ENCODE assay signal across 8 mouse cellular contexts in the genomic region with DNA sequence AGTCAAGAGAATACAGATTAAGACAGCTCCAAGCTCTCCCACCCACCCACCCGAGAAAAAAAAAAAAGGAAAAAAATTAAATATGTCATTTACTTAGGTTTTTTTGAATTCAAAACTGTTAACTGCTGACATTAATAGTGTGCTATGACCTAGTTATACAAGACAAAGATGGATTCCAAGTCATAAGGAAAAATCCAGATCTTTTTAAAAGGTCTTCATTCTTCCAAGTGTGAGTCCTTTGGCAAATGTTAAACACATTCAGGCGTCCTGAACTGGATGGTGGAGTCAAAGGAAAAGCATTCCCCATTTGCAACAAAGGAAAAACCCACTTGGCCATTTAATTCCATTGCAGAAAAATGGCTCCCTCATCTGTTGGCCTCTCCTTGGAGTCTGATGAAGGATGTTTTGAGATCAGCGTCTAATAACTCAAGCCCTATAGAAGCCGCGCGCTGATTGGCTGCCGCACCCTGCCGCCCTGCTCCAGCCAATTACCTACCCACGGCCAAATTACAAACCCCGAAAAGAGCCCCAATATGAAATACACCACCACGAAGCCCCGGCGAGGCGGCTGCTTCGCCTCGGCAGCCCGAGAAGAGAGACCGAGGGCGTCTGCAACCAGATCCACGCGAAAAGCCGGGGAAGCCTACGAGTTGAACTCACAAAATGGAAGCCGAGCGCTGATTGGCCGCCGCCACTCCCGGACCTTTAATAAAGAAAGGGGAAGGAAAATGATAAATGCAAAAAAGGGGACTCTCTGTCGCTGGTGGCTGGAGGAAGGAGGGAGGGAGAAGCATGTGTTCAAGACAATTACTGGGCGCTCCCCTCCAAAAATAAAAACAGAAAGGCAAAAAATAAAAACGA. TPM values are rescaled to one million over a fixed set of nuclear protein-coding genes. Genes with fewer than 3 reads are reported as not detected.
A peak's percentile ranks its signal among the peaks of the same experiment; 100 is the strongest.
DNase-seq lines count a peak whose midpoint lies in the region; ATAC-seq lines count a peak whose summit lies in the region.

No protein-coding gene starts in this region.

- peak; percentile 87 to 91 for DNase-seq in adrenal gland, adult 18-20 months (ENCODE audit: low spot score in 2 of 2)
- peak; percentile 95 for DNase-seq in embryo, embryonic 10 days (ENCODE audit: low spot score)
- DNase-seq in gastrocnemius, postnatal 10 days = peak; percentile 86
- DNase-seq in induced T-regulatory cell, adult 2 months (ENCODE audit: low read depth) = peak; percentile 93
- peak; percentile 93 to 97 for DNase-seq in left cerebral cortex, adult 8-10 months (ENCODE audit: low spot score in 2 of 2)
- peak; percentile 95 for DNase-seq in right cerebral cortex, adult 18-20 months
- DNase-seq in urinary bladder, postnatal 14 days (ENCODE audit: low spot score) = peak; percentile 93

- ATAC-seq in megakaryocyte, adult 5-6 weeks (ENCODE audit: poor library complexity, severe bottlenecking) = peak; percentile 45

RNA-seq across cellular contexts. Expression of a gene that starts 1.1 kb away (rescaled TPM):
- 10 to 100 TPM; 19.1 to 25.8 TPM for total RNA-seq in adrenal gland, adult 18-20 months (2021)
- 10 to 100 TPM; 11.0 to 17.1 TPM for total RNA-seq in gastrocnemius, postnatal 10 days (2021)
- total RNA-seq in left cerebral cortex, adult 8-10 months (2022) = 10 to 100 TPM; 29.3 to 35.8 (median 32.5) TPM
- total RNA-seq in megakaryocyte, adult 5-6 weeks (2015) = 40.4 and 44.9 TPM in 2 replicates
- 4.1 and 8.7 TPM in 2 replicates for total RNA-seq in megakaryocyte, adult 5-6 weeks (2017)

RNA-seq across cellular contexts. Expression of a gene that starts 8.4 kb away (rescaled TPM):
- total RNA-seq in adrenal gland, adult 18-20 months (2021) = 1 to 10 TPM in 1 of 2 experiments, under 1 TPM in 1; 0.66 to 1.2 TPM
- 1 to 10 TPM in 1 of 2 experiments, under 1 TPM in 1; 0.68 to 1.4 TPM for total RNA-seq in gastrocnemius, postnatal 10 days (2021)
- total RNA-seq in left cerebral cortex, adult 8-10 months (2022) = 10 to 100 TPM; 47.7 to 50.4 (median 48.3) TPM
- 5.4 and 7.6 TPM in 2 replicates for total RNA-seq in megakaryocyte, adult 5-6 weeks (2015)
- 6.4 and 6.5 TPM in 2 replicates for total RNA-seq in megakaryocyte, adult 5-6 weeks (2017)

RNA-seq across cellular contexts. Expression of a gene that starts 28.3 kb away (rescaled TPM):
- total RNA-seq in adrenal gland, adult 18-20 months (2021) = 10 to 100 TPM; 20.7 to 21.1 TPM
- 10 to 100 TPM; 19.6 to 20.0 TPM for total RNA-seq in gastrocnemius, postnatal 10 days (2021)
- total RNA-seq in left cerebral cortex, adult 8-10 months (2022) = 10 to 100 TPM; 24.3 to 36.7 (median 27.7) TPM
- total RNA-seq in megakaryocyte, adult 5-6 weeks (2015) = 14.0 and 24.6 TPM in 2 replicates
- 9.6 and 20.4 TPM in 2 replicates for total RNA-seq in megakaryocyte, adult 5-6 weeks (2017)

RNA-seq across cellular contexts. Expression of a gene that starts 41.6 kb away (rescaled TPM):
- total RNA-seq in adrenal gland, adult 18-20 months (2021) = 1 to 10 TPM; 1.2 to 3.6 TPM
- total RNA-seq in gastrocnemius, postnatal 10 days (2021) = under 1 TPM in 1 of 2 experiments, not detected in 1; 0.61 TPM
- not detected for total RNA-seq in left cerebral cortex, adult 8-10 months (2022)
- total RNA-seq in megakaryocyte, adult 5-6 weeks (2015) = not detected in 2 replicates
- not detected in 2 replicates for total RNA-seq in megakaryocyte, adult 5-6 weeks (2017)

Comparison
In these comparisons a context has a peak if more than half of its experiments do, and no peak if none do; other contexts are left out.
1. Peak in every context shown above with its lines: DNase-seq and ATAC-seq.
2. RNA of a gene that starts 8.4 kb away (total RNA-seq): 47.7 to 50.4 TPM in left cerebral cortex, adult 8-10 months; 5.4 to 7.6 TPM in megakaryocyte, adult 5-6 weeks, 0.68 to 1.4 TPM in gastrocnemius, postnatal 10 days and 0.66 to 1.2 TPM in adrenal gland, adult 18-20 months; every median in the first group is over 4 times any median in the second.